Mouse (Mus musculus) ES-E14 (cell line): ENCODE results near the gene Ube2i.

ENCODE experiments used
- ZC3H11A ChIP-seq: IDR thresholded peaks from 2 replicates; pipeline ENCODE4 v1.6.1; 2012; ENCODE audit warnings: low read depth, mild to moderate bottlenecking, inconsistent platforms, low read length, borderline replicate concordance
- ZNF384 ChIP-seq: IDR thresholded peaks from 2 replicates; pipeline ENCODE4 v1.6.1; 2012; ENCODE audit warnings: low read depth, low read length, inconsistent platforms

GRCm38 (mm10) chr17:25320819-25321218 is 46.4 kb upstream of the Ube2i start:
- no peak for TF ChIP-seq ZNF384
- TF ChIP-seq ZC3H11A, result no peak
